13 mouse cellular contexts compared by ENCODE assay signal in genomic region chr5:119710756-119711155, GRCm38 (mm10). TPM values are rescaled to one million over a fixed set of nuclear protein-coding genes. Genes with fewer than 3 reads are reported as not detected.
DNase-seq lines count a peak whose midpoint lies in the region; ATAC-seq and TF ChIP-seq lines count a peak whose summit lies in the region.
"Had no signal": no experiment of that assay in that cellular context is flagged by ENCODE, and none has a peak within 500 bp of the region (broad histone marks: within the 10 kb centered on the region; RNA-seq: fewer than 3 reads in every experiment).

No protein-coding gene starts in this region.

- H3K4me1 ChIP-seq in hindbrain, embryonic 11.5 days (replicated peaks; ENCODE audit: control insufficient read depth, insufficient read depth, low read length), result no peaks in the 10 kb centered on the region
- no peaks in the 10 kb centered on the region for H3K4me1 ChIP-seq in hindbrain, embryonic 14.5 days (replicated peaks; ENCODE audit: control insufficient read depth, insufficient read depth, low read length)
- H3K4me1 ChIP-seq in stomach, postnatal 0 days (replicated peaks; ENCODE audit: control insufficient read depth, insufficient read depth), result no peaks in the 10 kb centered on the region

- 14% methylated on average over 7 of the region's 7 CpGs for WGBS in hindbrain, embryonic 11.5 days
- WGBS in hindbrain, embryonic 14.5 days, result 13% methylated on average over 7 of the region's 7 CpGs
- 44% methylated on average over 7 of the region's 7 CpGs for WGBS in stomach, postnatal 0 days

- H3K36me3 ChIP-seq in hindbrain, embryonic 11.5 days (ENCODE audit: control insufficient read depth, insufficient read depth, low read length), result no peaks in the 10 kb centered on the region
- H3K36me3 ChIP-seq in hindbrain, embryonic 14.5 days (replicated peaks; ENCODE audit: control insufficient read depth, insufficient read depth), result no peaks in the 10 kb centered on the region
- no peaks in the 10 kb centered on the region for H3K36me3 ChIP-seq in stomach, postnatal 0 days (ENCODE audit: control insufficient read depth, insufficient read depth, low read length)
- H3K36me3 ChIP-seq: heart, embryonic 12.5 days had no signal

- no peak for TF ChIP-seq EP300 in stomach, postnatal 0 days (optimal IDR thresholded peaks at IDR 0.05)

- no peak overlapping the region for H3K4me3 ChIP-seq in hindbrain, embryonic 11.5 days (ENCODE audit: low read depth, low read length)
- H3K4me3 ChIP-seq in hindbrain, embryonic 14.5 days (replicated peaks; ENCODE audit: low read length), result no peak overlapping the region
- no peak overlapping the region for H3K4me3 ChIP-seq in stomach, postnatal 0 days (ENCODE audit: low read depth, low read length)
- H3K4me3 ChIP-seq: heart, embryonic 12.5 days had no signal

- no peak overlapping the region for H3K9ac ChIP-seq in hindbrain, embryonic 11.5 days (ENCODE audit: low read depth, low read length)
- H3K9ac ChIP-seq in hindbrain, embryonic 14.5 days, result no peak overlapping the region
- H3K9ac ChIP-seq in stomach, postnatal 0 days (ENCODE audit: low read length), result no peak overlapping the region
- H3K9ac ChIP-seq: heart, embryonic 12.5 days; liver, embryonic 14.5 days had no signal

- no peak overlapping the region for H3K27ac ChIP-seq in hindbrain, embryonic 11.5 days (ENCODE audit: low read depth, low read length)
- no peak overlapping the region for H3K27ac ChIP-seq in hindbrain, embryonic 14.5 days
- H3K27ac ChIP-seq in stomach, postnatal 0 days (replicated peaks), result no peak overlapping the region
- H3K27ac ChIP-seq: liver, embryonic 14.5 days had no signal

- peak; percentile 36 for DNase-seq in hindbrain, embryonic 11.5 days (ENCODE audit: low spot score)
- no peak for DNase-seq in hindbrain, embryonic 14.5 days (ENCODE audit: low spot score)
- DNase-seq in lung, postnatal 10 days, result peak; percentile 22
- DNase-seq in lung, postnatal 25 days (ENCODE audit: low spot score), result no peak
- peak; percentile 66 for DNase-seq in embryo, embryonic 10 days (ENCODE audit: low spot score)
- no peak for DNase-seq in stomach, postnatal 0 days (ENCODE audit: low spot score)
- DNase-seq: gastrocnemius, postnatal 14 days; kidney, adult 2 months; left cerebral cortex, postnatal 4 days; thymus, adult 18-20 months had no signal

- H3K27me3 ChIP-seq in hindbrain, embryonic 11.5 days (ENCODE audit: control insufficient read depth, insufficient read depth, low read length), result peaks cover 58% of the 10 kb centered on the region
- H3K27me3 ChIP-seq in hindbrain, embryonic 14.5 days (ENCODE audit: control insufficient read depth, insufficient read depth, low read length), result peaks cover 77% of the 10 kb centered on the region
- no peaks in the 10 kb centered on the region; the same call in 1 of the 2 replicates for H3K27me3 ChIP-seq in stomach, postnatal 0 days (ENCODE audit: control insufficient read depth, insufficient read depth, low read length)

- peak; percentile 29 for TF ChIP-seq CTCF in stomach, postnatal 0 days (IDR thresholded peaks at IDR 0.05; ENCODE audit: low read depth)

- ATAC-seq in hindbrain, embryonic 11.5 days (ENCODE audit: low FRiP score), result no peak
- ATAC-seq in hindbrain, embryonic 14.5 days (ENCODE audit: low FRiP score), result no peak
- no peak for ATAC-seq in stomach, postnatal 0 days (ENCODE audit: low FRiP score, low TSS enrichment)
- ATAC-seq in activated CD4-positive, CD25-positive, alpha-beta regulatory T cell, adult 4 months, result no peak

- H3K4me2 ChIP-seq in hindbrain, embryonic 11.5 days (replicated peaks; ENCODE audit: low read depth, low read length), result no peak overlapping the region
- no peak overlapping the region for H3K4me2 ChIP-seq in hindbrain, embryonic 14.5 days (replicated peaks)
- H3K4me2 ChIP-seq in stomach, postnatal 0 days (replicated peaks; ENCODE audit: low read depth), result no peak overlapping the region
- H3K4me2 ChIP-seq: heart, embryonic 12.5 days had no signal

- H3K9me3 ChIP-seq in hindbrain, embryonic 11.5 days (ENCODE audit: control insufficient read depth, low read length), result no peaks in the 10 kb centered on the region
- H3K9me3 ChIP-seq in hindbrain, embryonic 14.5 days (ENCODE audit: control insufficient read depth, low read length), result no peaks in the 10 kb centered on the region
- no peaks in the 10 kb centered on the region for H3K9me3 ChIP-seq in stomach, postnatal 0 days (ENCODE audit: control insufficient read depth, low read length)

RNA-seq across cellular contexts. Expression of gene Tbx3, which starts 40.3 kb away (rescaled TPM):
- polyA plus RNA-seq in hindbrain, embryonic 11.5 days (2014; fragmentation: Nextera tagmentation; extraction: Ambion mirVana), result 5.1 and 9.0 TPM in 2 replicates
- polyA plus RNA-seq in hindbrain, embryonic 14.5 days (2014; fragmentation: Nextera tagmentation; extraction: Ambion mirVana), result 4.3 and 6.6 TPM in 2 replicates
- polyA plus RNA-seq in stomach, postnatal 0 days (2015; fragmentation: Nextera tagmentation; extraction: Ambion mirVana), result 6.8 and 7.5 TPM in 2 replicates
- not detected for polyA plus RNA-seq in activated CD4-positive, CD25-positive, alpha-beta regulatory T cell, adult 4 months (2017; shearing (Covaris generic))

Comparison
In these comparisons a context has a peak if more than half of its experiments do, and no peak if none do; other contexts are left out.
1. DNase-seq: peak in hindbrain, embryonic 11.5 days (single experiment), lung, postnatal 10 days (single experiment) and embryo, embryonic 10 days (single experiment); none in hindbrain, embryonic 14.5 days (single experiment), lung, postnatal 25 days (single experiment) and stomach, postnatal 0 days (single experiment).